8 mouse cellular contexts compared by ENCODE assay signal in the genomic region with DNA sequence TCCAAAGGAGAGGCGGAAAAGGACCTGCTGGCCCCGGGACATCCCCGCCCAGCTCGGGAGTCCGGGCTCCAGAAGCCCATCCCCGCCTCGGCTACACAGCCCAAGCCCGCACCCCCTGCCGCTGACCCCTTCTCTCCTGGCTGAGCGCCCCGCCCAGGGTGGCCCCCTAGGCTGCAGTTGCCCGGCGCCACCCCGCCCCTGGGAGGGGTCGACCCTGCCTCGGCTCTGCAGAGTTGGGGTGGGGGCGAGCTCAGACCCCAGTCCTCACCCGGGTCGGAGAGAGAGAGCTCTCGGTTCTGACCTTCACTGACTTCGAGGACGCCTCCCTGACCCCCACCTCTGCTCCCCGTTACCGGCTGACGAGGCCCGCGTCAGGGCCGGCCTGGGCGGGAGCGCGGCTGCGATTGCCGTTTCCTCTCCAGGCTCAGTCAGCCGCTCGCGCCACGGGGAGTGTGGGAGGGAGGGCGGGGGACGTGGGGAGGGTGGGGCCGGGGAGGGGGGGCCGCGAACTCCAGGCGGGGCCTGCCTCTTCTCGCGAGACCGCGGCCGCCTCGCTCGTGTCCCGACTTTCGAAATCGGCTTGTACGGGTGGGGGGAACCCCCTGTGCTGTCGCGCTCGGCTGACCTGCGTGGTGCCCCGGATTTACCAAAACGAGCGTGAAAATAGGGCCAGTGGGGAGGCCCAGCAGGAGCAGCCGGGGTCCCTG. TPM values are rescaled to one million over a fixed set of nuclear protein-coding genes. Genes with fewer than 3 reads are reported as not detected.
DNase-seq lines count a peak whose midpoint lies in the region; ATAC-seq lines count a peak whose summit lies in the region.

A gene (minus strand): TSS at position 481 of the 707 bp plus-strand sequence.

- H3K27ac ChIP-seq in intestine, embryonic 14.5 days (ENCODE audit: low read depth), result peak within 1 kb of the TSS; percentile 99

- ATAC-seq in intestine, embryonic 14.5 days (replicated peaks; ENCODE audit: low FRiP score, low TSS enrichment, low read depth), result peak; percentile 90

- H3K27me3 ChIP-seq in intestine, embryonic 14.5 days (replicated peaks; ENCODE audit: control insufficient read depth, insufficient read depth, low read length), result no peaks in the 10 kb centered on the region

- H3K9me3 ChIP-seq in intestine, embryonic 14.5 days (ENCODE audit: control insufficient read depth, low read length), result no peaks in the 10 kb centered on the region

- peak within 1 kb of the TSS; percentile 94 for H3K9ac ChIP-seq in intestine, embryonic 14.5 days (ENCODE audit: low read length)

- intact Hi-C loops in gastrocnemius, postnatal 14 days (cut with DNase I; ENCODE audit: low total_unique reads), result no loop called here
- intact Hi-C loops in left cerebral cortex, postnatal 14 days (cut with DNase I), result loop anchor here (5.0 kb wide), 1 partner anchor 267 kb away; no protein-coding TSS in a partner anchor

- DNase-seq in adipocyte (ENCODE audit: low spot score), result peak; percentile 93
- peak; percentile 87 for DNase-seq in embryo, embryonic 10 days (ENCODE audit: low spot score)
- DNase-seq in gastrocnemius, postnatal 14 days, result peak; percentile 95
- DNase-seq in intestine, embryonic 14.5 days (ENCODE audit: low spot score), result peak; percentile 96
- peak; percentile 90 to 94 for DNase-seq in left cerebral cortex, postnatal 14 days (ENCODE audit: low spot score in 2 of 2)
- peak; percentile 93 for DNase-seq in mesoderm, embryonic 11.5 days (ENCODE audit: low read depth, low spot score)
- peak; percentile 86 to 89 for DNase-seq in right cerebral cortex, postnatal 36 days (ENCODE audit: low spot score in 2 of 2)
- DNase-seq in yolk sac, embryonic 10.5 days (ENCODE audit: low spot score), result peak; percentile 95

- under 1% methylated on average over 54 of the region's 62 CpGs for WGBS in intestine, embryonic 14.5 days

- H3K4me2 ChIP-seq in intestine, embryonic 14.5 days (ENCODE audit: low read length), result peak within 1 kb of the TSS; percentile 92

- H3K4me3 ChIP-seq in intestine, embryonic 14.5 days (ENCODE audit: low read depth, low read length), result peak within 1 kb of the TSS; percentile 97

- peaks cover 21% of the 10 kb centered on the region for H3K4me1 ChIP-seq in intestine, embryonic 14.5 days (replicated peaks; ENCODE audit: control insufficient read depth, insufficient read depth, low read length)

- peaks cover 15% of the 10 kb centered on the region for H3K36me3 ChIP-seq in intestine, embryonic 14.5 days (ENCODE audit: control insufficient read depth, insufficient read depth, low read length)

RNA-seq across cellular contexts. Expression of the gene that starts here (rescaled TPM):
- 10 to 100 TPM; 33.9 to 40.8 TPM for total RNA-seq in gastrocnemius, postnatal 14 days (2021)
- 66.1 and 68.0 TPM in 2 replicates for polyA plus RNA-seq in intestine, embryonic 14.5 days (2014; fragmentation: Nextera tagmentation; extraction: Ambion mirVana)
- 10 to 100 TPM; 78.1 to 81.8 TPM for total RNA-seq in left cerebral cortex, postnatal 14 days (2021)

Comparison
In these comparisons a context has a peak if more than half of its experiments do, and no peak if none do; other contexts are left out.
1. Peak in every context shown above with its lines: DNase-seq, ATAC-seq, H3K4me3 ChIP-seq and H3K27ac ChIP-seq.